Mouse (Mus musculus) heart, embryonic 15.5 days (tissue): ENCODE data around the gene Treml2. TPM values are rescaled to one million over a fixed set of nuclear protein-coding genes. Genes with fewer than 3 reads are reported as not detected.

Source experiments
- ATAC-seq: fragments of 200-750 bp; cut with Nextera tagmentation; replicated peaks from 2 replicates; pipeline ENCODE4 v1.8.0; 2017; ENCODE audit warnings: low read depth, moderate TSS enrichment; ENCODE audit not compliant: insufficient number of reproducible peaks, insufficient read depth, low FRiP score
- H3K27ac ChIP-seq: fragments of 300-500 bp; sonication (generic); 2 replicates; pipeline ENCODE4 v1.5.1; 2015; ENCODE audit warnings: mild to moderate bottlenecking, inconsistent platforms
- H3K27me3 ChIP-seq: fragments of 300-500 bp; sonication (generic); 2 replicates; pipeline ENCODE4 v1.6.1; 2015; ENCODE audit warnings: inconsistent platforms
- H3K36me3 ChIP-seq: fragments of 300-500 bp; sonication (generic); 2 replicates; pipeline ENCODE4 v1.6.1; 2015; ENCODE audit warnings: mild to moderate bottlenecking, inconsistent platforms
- H3K4me1 ChIP-seq: fragments of 300-500 bp; sonication (generic); replicated peaks from 2 replicates; pipeline ENCODE4 v1.6.1; 2015; ENCODE audit warnings: inconsistent platforms
- H3K4me2 ChIP-seq: fragments of 300-500 bp; sonication (generic); 2 replicates; pipeline ENCODE4 v1.6.1; 2015; ENCODE audit warnings: inconsistent platforms, mild to moderate bottlenecking, moderate library complexity
- H3K4me3 ChIP-seq: fragments of 300-500 bp; sonication (generic); 2 replicates; pipeline ENCODE4 v1.5.1; 2015; ENCODE audit warnings: mild to moderate bottlenecking, inconsistent platforms
- H3K9ac ChIP-seq: fragments of 300-500 bp; sonication (generic); 2 replicates; pipeline ENCODE4 v1.6.1; 2015; ENCODE audit warnings: mild to moderate bottlenecking, inconsistent platforms
- H3K9me3 ChIP-seq: fragments of 300-500 bp; sonication (generic); replicated peaks from 2 replicates; pipeline ENCODE4 v1.6.1; 2016; ENCODE audit warnings: inconsistent platforms
- WGBS: fragments of 180-500 bp; shearing (Covaris S2); methylation state at CpG from one replicate; pipeline ENCODE4 v1.1.7; 2015; ENCODE audit warnings: mixed read lengths; 5-methylcytosine and 5-hydroxymethylcytosine counted together
- polyA plus RNA-seq: library from polyadenylated mRNA; unstranded; fragments of >200 nt; fragmentation: Nextera tagmentation; extraction: Ambion mirVana; gene quantifications from 2 replicates; pipeline ENCODE4 v1.2.1, GENCODE M21; 2015

The Treml2 gene
- polyA plus RNA-seq, 1 experiment from 2014 or later: 0.23 TPM

- H3K4me1 ChIP-seq: no peaks in the 10 kb centered on the region
- no peaks in the 10 kb centered on the region for H3K36me3 ChIP-seq
- H3K9me3 ChIP-seq: no peaks in the 10 kb centered on the region
- ATAC-seq: no peak
- H3K27me3 ChIP-seq: no peaks in the 10 kb centered on the region
- no peak overlapping the region for H3K9ac ChIP-seq
- H3K27ac ChIP-seq: no peak overlapping the region
- no peak overlapping the region for H3K4me2 ChIP-seq
- 73% methylated on average over 11 of the region's 11 CpGs for WGBS
- no peak overlapping the region for H3K4me3 ChIP-seq
Measured at GRCm38 (mm10) chr17:48325638-48326037, 26.3 kb downstream of the Treml2 start.

GRCm38 (mm10) chr17:48326656-48327055 is 27.4 kb downstream of the Treml2 start:
- no peak for ATAC-seq
- 54% methylated on average over 4 of the region's 4 CpGs for WGBS
- H3K4me3 ChIP-seq: no peak overlapping the region
- H3K27ac ChIP-seq: no peak overlapping the region
- no peaks in the 10 kb centered on the region for H3K9me3 ChIP-seq
- H3K4me1 ChIP-seq: no peaks in the 10 kb centered on the region
- no peaks in the 10 kb centered on the region for H3K27me3 ChIP-seq
- no peak overlapping the region for H3K9ac ChIP-seq
- no peaks in the 10 kb centered on the region for H3K36me3 ChIP-seq
- H3K4me2 ChIP-seq: no peak overlapping the region

GRCm38 (mm10) chr17:48332524-48332923 is 33.2 kb downstream of the Treml2 start:
- Histone ChIP-seq H3K27ac (no peak overlapping the region), H3K9me3 (no peaks in the 10 kb centered on the region), H3K4me3 (no peak overlapping the region), H3K36me3 (no peaks in the 10 kb centered on the region), H3K4me1 (no peaks in the 10 kb centered on the region), H3K9ac (no peak overlapping the region), H3K27me3 (no peaks in the 10 kb centered on the region), H3K4me2 (no peak overlapping the region)
- 65% methylated on average over 2 of the region's 2 CpGs for WGBS
- ATAC-seq: no peak

GRCm38 (mm10) chr17:48334186-48334585 is 34.9 kb downstream of the Treml2 start:
- no peaks in the 10 kb centered on the region for H3K27me3 ChIP-seq
- ATAC-seq: no peak
- no peak overlapping the region for H3K27ac ChIP-seq
- H3K9me3 ChIP-seq: no peaks in the 10 kb centered on the region
- no peak overlapping the region for H3K4me2 ChIP-seq
- WGBS: 83% methylated on average over 4 of the region's 4 CpGs
- H3K36me3 ChIP-seq: no peaks in the 10 kb centered on the region
- no peak overlapping the region for H3K4me3 ChIP-seq
- no peak overlapping the region for H3K9ac ChIP-seq
- H3K4me1 ChIP-seq: no peaks in the 10 kb centered on the region

- Histone ChIP-seq H3K27ac (no peak overlapping the region), H3K9ac (no peak overlapping the region), H3K9me3 (no peaks in the 10 kb centered on the region), H3K36me3 (no peaks in the 10 kb centered on the region), H3K4me2 (no peak overlapping the region), H3K4me3 (no peak overlapping the region), H3K27me3 (no peaks in the 10 kb centered on the region), H3K4me1 (no peaks in the 10 kb centered on the region)
- WGBS: 3% methylated on average over 6 of the region's 6 CpGs
- no peak for ATAC-seq
Measured at GRCm38 (mm10) chr17:48336857-48337256, 37.6 kb downstream of the Treml2 start.

- no peak overlapping the region for H3K27ac ChIP-seq
- no peak for ATAC-seq
- no peaks in the 10 kb centered on the region for H3K4me1 ChIP-seq
Measured at GRCm38 (mm10) chr17:48340267-48340666, 41.0 kb downstream of the Treml2 start.

GRCm38 (mm10) chr17:48341947-48342346 is 42.6 kb downstream of the Treml2 start:
- H3K9ac ChIP-seq: no peak overlapping the region
- no peak overlapping the region for H3K4me3 ChIP-seq
- H3K27me3 ChIP-seq: no peaks in the 10 kb centered on the region
- H3K27ac ChIP-seq: no peak overlapping the region
- no peaks in the 10 kb centered on the region for H3K4me1 ChIP-seq
- H3K36me3 ChIP-seq: no peaks in the 10 kb centered on the region
- H3K9me3 ChIP-seq: no peaks in the 10 kb centered on the region
- ATAC-seq: no peak
- H3K4me2 ChIP-seq: no peak overlapping the region
- 54% methylated on average over 3 of the region's 3 CpGs for WGBS

More at GRCm38 (mm10) chr17:48340267-48340666, 41.0 kb downstream of the Treml2 start:
- H3K9me3 ChIP-seq: no peaks in the 10 kb centered on the region
- no peaks in the 10 kb centered on the region for H3K36me3 ChIP-seq
- no peak overlapping the region for H3K4me2 ChIP-seq
- H3K4me3 ChIP-seq: no peak overlapping the region
- H3K27me3 ChIP-seq: no peaks in the 10 kb centered on the region
- WGBS: 75% methylated on average over 1 of the region's 1 CpGs
- H3K9ac ChIP-seq: no peak overlapping the region

- Histone ChIP-seq H3K9ac (no peak overlapping the region), H3K4me2 (no peak overlapping the region), H3K9me3 (no peaks in the 10 kb centered on the region), H3K4me3 (no peak overlapping the region), H3K36me3 (no peaks in the 10 kb centered on the region), H3K27me3 (no peaks in the 10 kb centered on the region), H3K27ac (no peak overlapping the region), H3K4me1 (no peaks in the 10 kb centered on the region)
- 74% methylated on average over 2 of the region's 2 CpGs for WGBS
- ATAC-seq: no peak
Measured at GRCm38 (mm10) chr17:48343065-48343464, 43.8 kb downstream of the Treml2 start.

- Histone ChIP-seq H3K27ac (no peak overlapping the region), H3K9ac (no peak overlapping the region), H3K4me2 (no peak overlapping the region), H3K36me3 (no peaks in the 10 kb centered on the region), H3K4me1 (no peaks in the 10 kb centered on the region), H3K4me3 (no peak overlapping the region), H3K27me3 (no peaks in the 10 kb centered on the region), H3K9me3 (no peaks in the 10 kb centered on the region)
- 64% methylated on average over 4 of the region's 4 CpGs for WGBS
- no peak for ATAC-seq
Measured at GRCm38 (mm10) chr17:48345824-48346223, 46.5 kb downstream of the Treml2 start.

- no peak within 1 kb of the TSS for H3K27ac ChIP-seq
- ATAC-seq: no peak
- H3K27me3 ChIP-seq: no peaks in the 10 kb centered on the region
- H3K9ac ChIP-seq: no peak within 1 kb of the TSS
- WGBS: 65% methylated on average over 5 of the region's 5 CpGs
- no peaks in the 10 kb centered on the region for H3K4me1 ChIP-seq
- no peak within 1 kb of the TSS for H3K4me2 ChIP-seq
- no peak within 1 kb of the TSS for H3K4me3 ChIP-seq
- no peaks in the 10 kb centered on the region for H3K9me3 ChIP-seq
- no peaks in the 10 kb centered on the region for H3K36me3 ChIP-seq
Measured at GRCm38 (mm10) chr17:48346231-48346630, 46.9 kb downstream of the Treml2 start, which contains the start of gene Trem2. TSS of gene Trem2 (plus strand) at chr17:48346401.

GRCm38 (mm10) chr17:48346834-48347233 is 47.5 kb downstream of the Treml2 start:
- H3K27ac ChIP-seq: no peak overlapping the region
- H3K9me3 ChIP-seq: no peaks in the 10 kb centered on the region
- no peaks in the 10 kb centered on the region for H3K4me1 ChIP-seq
- H3K4me3 ChIP-seq: no peak overlapping the region
- H3K9ac ChIP-seq: no peak overlapping the region
- no peak overlapping the region for H3K4me2 ChIP-seq
- H3K36me3 ChIP-seq: no peaks in the 10 kb centered on the region
- H3K27me3 ChIP-seq: no peaks in the 10 kb centered on the region
- 49% methylated on average over 4 of the region's 4 CpGs for WGBS
- ATAC-seq: no peak

- Histone ChIP-seq H3K4me2 (no peak overlapping the region), H3K9me3 (no peaks in the 10 kb centered on the region), H3K9ac (no peak overlapping the region), H3K4me1 (no peaks in the 10 kb centered on the region), H3K27ac (no peak overlapping the region), H3K4me3 (no peak overlapping the region), H3K27me3 (no peaks in the 10 kb centered on the region), H3K36me3 (no peaks in the 10 kb centered on the region)
- ATAC-seq: no peak
- WGBS: 78% methylated on average over 2 of the region's 2 CpGs
Measured at GRCm38 (mm10) chr17:48347287-48347686, 48.0 kb downstream of the Treml2 start.
